Mouse (Mus musculus) gastrocnemius, postnatal 14 days (tissue): ENCODE results near the gene 4932429P05Rik. TPM values are rescaled to one million over a fixed set of nuclear protein-coding genes. Genes with fewer than 3 reads are reported as not detected.

Source experiments
- DNase-seq: peaks from one replicate; pipeline ENCODE4 v3.0.0; 2021; ENCODE audit warnings: mixed read lengths
- intact Hi-C: fragments of 180-260 bp; cut with DNase I; formaldehyde crosslinking; loops from one replicate; pipeline ENCODE4 v1.15.1; 2025; ENCODE audit warnings: low total_unique reads
- long read RNA-seq, 2 experiments: library from polyadenylated mRNA; stranded (forward); transcript quantifications; one replicate each; pipeline ENCODE4 v2.0.0; 2021
- total RNA-seq, 2 experiments: library from RNA; stranded (reverse); gene quantifications; 2 replicates each; pipeline ENCODE4 v1.2.3; 2021

4932429P05Rik gene
- total RNA-seq, result not detected
- long read RNA-seq, experiment 1, result 0 reads
- long read RNA-seq, experiment 2, result 0 reads

DNA sequence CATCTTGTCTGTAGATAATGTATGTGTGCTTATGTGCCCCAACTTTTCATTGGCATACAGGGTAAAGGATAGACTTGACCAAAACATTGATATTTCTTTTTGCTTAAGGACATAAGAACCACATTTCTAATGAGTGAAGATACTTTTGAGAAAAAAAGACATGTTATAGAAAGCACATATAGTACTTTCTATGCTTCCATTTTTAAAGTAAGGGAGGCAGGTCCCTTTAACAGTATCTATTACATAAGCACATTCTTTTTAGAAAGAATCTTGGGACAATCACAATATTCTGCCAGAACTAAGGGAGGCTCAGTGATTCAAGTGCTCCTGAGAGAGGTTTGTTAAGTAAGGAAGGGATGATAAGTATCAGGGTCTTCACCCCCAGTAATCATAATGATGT, at the start of gene 4932429P05Rik:
Gene 4932429P05Rik (plus strand): TSS at position 301 of the 400 bp plus-strand sequence.
- intact Hi-C loops, result no loop called here
- DNase-seq, result no peak

Other genes starting within 250 kb of the 4932429P05Rik start
- gene 4930415L06Rik, start 180.6 kb downstream of the 4932429P05Rik start, total RNA-seq, result not detected